ENCODE assay signal across 9 mouse cellular contexts in the genomic region with DNA sequence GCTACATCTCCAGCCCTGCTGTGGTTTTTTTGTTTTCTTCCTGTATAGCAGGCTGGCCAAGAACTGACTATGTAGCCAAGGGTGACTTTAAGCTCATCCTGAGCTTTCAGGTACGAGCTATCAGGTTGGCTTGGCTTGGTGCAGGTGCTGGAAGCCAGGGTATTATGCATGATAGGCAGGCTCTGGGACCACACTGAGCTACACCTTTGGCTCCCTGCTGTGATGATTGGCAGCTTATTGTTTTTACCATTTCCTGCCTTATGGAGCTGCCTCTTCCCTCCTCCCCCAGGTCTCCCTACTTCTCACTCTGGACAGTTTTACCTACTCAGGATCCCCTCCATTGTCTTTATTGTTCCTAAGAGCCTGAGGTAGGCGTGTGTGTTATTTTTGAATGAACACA. TPM values are rescaled to one million over a fixed set of nuclear protein-coding genes. Genes with fewer than 3 reads are reported as not detected.
DNase-seq lines count a peak whose midpoint lies in the region; ATAC-seq and TF ChIP-seq lines count a peak whose summit lies in the region.
"Had no signal": no experiment of that assay in that cellular context is flagged by ENCODE, and none has a peak within 500 bp of the region (broad histone marks: within the 10 kb centered on the region; RNA-seq: fewer than 3 reads in every experiment).

No protein-coding gene starts in this region.

- no peak for DNase-seq in forebrain, embryonic 11.5 days (ENCODE audit: low spot score)
- no peak for DNase-seq in liver, embryonic 11.5 days (ENCODE audit: low spot score)
- DNase-seq in thymus, postnatal 36 days = no peak
- no peak for DNase-seq in kidney, postnatal 25 days
- DNase-seq in frontal cortex, adult 2 months (ENCODE audit: extremely low spot score in 1 of 2, low spot score in 1 of 2) = no peak
- DNase-seq: cerebellum, adult 8-10 months had no signal

- WGBS in forebrain, embryonic 11.5 days = 50% methylated on average over 2 of the region's 2 CpGs
- whole genome bisulfite sequencing in liver, embryonic 11.5 days = 80% methylated on average over 2 of the region's 2 CpGs

- H3K4me3 ChIP-seq in erythroblast, embryonic 14.5 days (replicated peaks) = peak overlapping the region; percentile 97
- peak overlapping the region; percentile 82 for H3K4me3 ChIP-seq in C2C12 (ENCODE audit: insufficient read depth, poor library complexity, severe bottlenecking)
- H3K4me3 ChIP-seq in forebrain, embryonic 11.5 days (ENCODE audit: low read depth, low read length) = peak overlapping the region; percentile 68
- H3K4me3 ChIP-seq in liver, embryonic 11.5 days (ENCODE audit: low read depth, low read length) = peak overlapping the region; percentile 98

- peaks cover 28% of the 10 kb centered on the region for H3K4me1 ChIP-seq in erythroblast, embryonic 14.5 days (ENCODE audit: control insufficient read depth)
- H3K4me1 ChIP-seq in forebrain, embryonic 11.5 days (replicated peaks; ENCODE audit: control insufficient read depth, insufficient read depth, low read length) = peaks cover 14% of the 10 kb centered on the region
- H3K4me1 ChIP-seq in liver, embryonic 11.5 days (replicated peaks; ENCODE audit: control insufficient read depth, insufficient read depth, low read length) = peaks cover 13% of the 10 kb centered on the region

- H3K27me3 ChIP-seq in erythroblast, embryonic 14.5 days (ENCODE audit: control insufficient read depth) = no peaks in the 10 kb centered on the region
- H3K27me3 ChIP-seq in C2C12 (ENCODE audit: control insufficient read depth, insufficient read depth, insufficient read length) = no peaks in the 10 kb centered on the region
- no peaks in the 10 kb centered on the region for H3K27me3 ChIP-seq in forebrain, embryonic 11.5 days (ENCODE audit: control insufficient read depth, insufficient read depth, low read length)
- H3K27me3 ChIP-seq in liver, embryonic 11.5 days (replicated peaks; ENCODE audit: control insufficient read depth, insufficient read depth, low read length) = no peaks in the 10 kb centered on the region

- no peak for ATAC-seq in erythroblast, adult 5-6 weeks (replicated peaks; ENCODE audit: low FRiP score, poor library complexity, severe bottlenecking)
- ATAC-seq in forebrain, embryonic 11.5 days (replicated peaks; ENCODE audit: low FRiP score) = no peak
- ATAC-seq in liver, embryonic 11.5 days (replicated peaks; ENCODE audit: low FRiP score) = no peak

- H3K9ac ChIP-seq in forebrain, embryonic 11.5 days (ENCODE audit: low read length) = peak overlapping the region; percentile 20; the same call in 1 of the 2 replicates
- H3K9ac ChIP-seq in liver, embryonic 11.5 days (ENCODE audit: low read depth, low read length) = peak overlapping the region; percentile 92

- H3K4me2 ChIP-seq in forebrain, embryonic 11.5 days (ENCODE audit: low read depth, low read length, severe bottlenecking) = peak overlapping the region; percentile 81
- H3K4me2 ChIP-seq in liver, embryonic 11.5 days = peak overlapping the region; percentile 87

- peaks cover 43% of the 10 kb centered on the region for H3K36me3 ChIP-seq in erythroblast, embryonic 14.5 days (ENCODE audit: control insufficient read depth)
- H3K36me3 ChIP-seq in C2C12 (ENCODE audit: control insufficient read depth, insufficient read depth) = peaks cover 58% of the 10 kb centered on the region
- peaks cover 6% of the 10 kb centered on the region; the same call in 1 of the 2 replicates for H3K36me3 ChIP-seq in forebrain, embryonic 11.5 days (ENCODE audit: control insufficient read depth, insufficient read depth, low read length)
- H3K36me3 ChIP-seq in liver, embryonic 11.5 days (ENCODE audit: control insufficient read depth, insufficient read depth, low read length) = peaks cover 6% of the 10 kb centered on the region; the same call in 1 of the 2 replicates

- peaks cover 73% of the 10 kb centered on the region for H3K79me2 ChIP-seq in C2C12 (ENCODE audit: control insufficient read depth, insufficient read depth)

- no peaks in the 10 kb centered on the region for H3K9me3 ChIP-seq in erythroblast, embryonic 14.5 days (ENCODE audit: control insufficient read depth, low read length)
- no peaks in the 10 kb centered on the region for H3K9me3 ChIP-seq in forebrain, embryonic 11.5 days (ENCODE audit: control insufficient read depth, low read length)
- H3K9me3 ChIP-seq in liver, embryonic 11.5 days (ENCODE audit: control insufficient read depth, low read length) = no peaks in the 10 kb centered on the region

- no peak for TF ChIP-seq CTCF in C2C12 (IDR thresholded peaks at IDR 0.05; ENCODE audit: control insufficient read depth, insufficient read depth, insufficient read length)

- peak overlapping the region; percentile 45 for H3ac ChIP-seq in C2C12 (ENCODE audit: control insufficient read depth, insufficient read length, low read depth)

- H3K27ac ChIP-seq in forebrain, embryonic 11.5 days (ENCODE audit: low read depth, low read length) = no peak overlapping the region
- H3K27ac ChIP-seq in liver, embryonic 11.5 days (ENCODE audit: low read depth, low read length) = no peak overlapping the region; the same call in 1 of the 2 replicates

- H3K79me3 ChIP-seq in C2C12 (ENCODE audit: low read depth) = peaks cover 45% of the 10 kb centered on the region

TF ChIP-seq in C2C12, 6 proteins besides CTCF, POLR2A, EP300 and RAD21:
- TF ChIP-seq USF1 (IDR thresholded peaks at IDR 0.05; ENCODE audit: low read depth) (no peak), MYOD1 (IDR thresholded peaks at IDR 0.05; ENCODE audit: control insufficient read depth, insufficient read length, low read depth) (no peak), FOSL1 (IDR thresholded peaks at IDR 0.05; ENCODE audit: insufficient read depth, low read length, poor library complexity, severe bottlenecking) (no peak), MAX (IDR thresholded peaks at IDR 0.05) (no peak), CEBPB (IDR thresholded peaks at IDR 0.05; ENCODE audit: low read depth) (no peak), MYOG (IDR thresholded peaks at IDR 0.05; ENCODE audit: control insufficient read depth, extremely low read depth, insufficient read length) (no peak)

RNA-seq across cellular contexts. Expression of a gene that starts 1.0 kb away (rescaled TPM):
- not detected in 2 replicates for polyA plus RNA-seq in erythroblast, embryonic 14.5 days (2012)
- not detected in 2 replicates for total RNA-seq in erythroblast, adult 5-6 weeks (2015; ENCODE audit: low replicate concordance)
- not detected in 2 replicates for total RNA-seq in erythroblast, adult 5-6 weeks (2017; ENCODE audit: low replicate concordance)
- 0.22 TPM for polyA plus RNA-seq in C2C12 (2012; fragmentation: generic; extraction: Trizol)
- not detected in 2 replicates for polyA plus RNA-seq in forebrain, embryonic 11.5 days (2014; fragmentation: Nextera tagmentation; extraction: Ambion mirVana)
- not detected in 2 replicates for polyA plus RNA-seq in liver, embryonic 11.5 days (2014; fragmentation: Nextera tagmentation; extraction: Ambion mirVana)
- not detected in 2 replicates for polyA plus RNA-seq in frontal cortex, adult 2 months (2012; rRNA removed)

RNA-seq across cellular contexts. Expression of a gene that starts 1.6 kb away (rescaled TPM):
- 0.55 and 0.64 TPM in 2 replicates for polyA plus RNA-seq in erythroblast, embryonic 14.5 days (2012)
- total RNA-seq in erythroblast, adult 5-6 weeks (2015; ENCODE audit: low replicate concordance) = 6.7 and 20.7 TPM in 2 replicates
- total RNA-seq in erythroblast, adult 5-6 weeks (2017; ENCODE audit: low replicate concordance) = 12.7 and 14.4 TPM in 2 replicates
- 43.5 TPM for polyA plus RNA-seq in C2C12 (2012; fragmentation: generic; extraction: Trizol)
- 42.6 and 47.5 TPM in 2 replicates for polyA plus RNA-seq in forebrain, embryonic 11.5 days (2014; fragmentation: Nextera tagmentation; extraction: Ambion mirVana)
- polyA plus RNA-seq in liver, embryonic 11.5 days (2014; fragmentation: Nextera tagmentation; extraction: Ambion mirVana) = 37.8 and 39.9 TPM in 2 replicates
- polyA plus RNA-seq in frontal cortex, adult 2 months (2012; rRNA removed) = 72.9 and 73.7 TPM in 2 replicates

RNA-seq across cellular contexts. Expression of a gene that starts 14.2 kb away (rescaled TPM):
- polyA plus RNA-seq in erythroblast, embryonic 14.5 days (2012) = 3.2 and 5.4 TPM in 2 replicates
- 3.7 and 9.6 TPM in 2 replicates for total RNA-seq in erythroblast, adult 5-6 weeks (2015; ENCODE audit: low replicate concordance)
- total RNA-seq in erythroblast, adult 5-6 weeks (2017; ENCODE audit: low replicate concordance) = 1.4 and 11.9 TPM in 2 replicates
- 21.8 TPM for polyA plus RNA-seq in C2C12 (2012; fragmentation: generic; extraction: Trizol)
- polyA plus RNA-seq in forebrain, embryonic 11.5 days (2014; fragmentation: Nextera tagmentation; extraction: Ambion mirVana) = 58.6 and 59.9 TPM in 2 replicates
- polyA plus RNA-seq in liver, embryonic 11.5 days (2014; fragmentation: Nextera tagmentation; extraction: Ambion mirVana) = 102 and 106 TPM in 2 replicates
- polyA plus RNA-seq in frontal cortex, adult 2 months (2012; rRNA removed) = 8.7 and 9.3 TPM in 2 replicates

RNA-seq across cellular contexts. Expression of a gene that starts 59.4 kb away (rescaled TPM):
- not detected in 2 replicates for polyA plus RNA-seq in erythroblast, embryonic 14.5 days (2012)
- not detected in 2 replicates for total RNA-seq in erythroblast, adult 5-6 weeks (2015; ENCODE audit: low replicate concordance)
- not detected in 2 replicates for total RNA-seq in erythroblast, adult 5-6 weeks (2017; ENCODE audit: low replicate concordance)
- not detected for polyA plus RNA-seq in C2C12 (2012; fragmentation: generic; extraction: Trizol)
- not detected in 2 replicates for polyA plus RNA-seq in forebrain, embryonic 11.5 days (2014; fragmentation: Nextera tagmentation; extraction: Ambion mirVana)
- polyA plus RNA-seq in liver, embryonic 11.5 days (2014; fragmentation: Nextera tagmentation; extraction: Ambion mirVana) = 0.07 TPM in 1 of 2 replicates, not detected in the other
- 0.06 TPM in 1 of 2 replicates, not detected in the other for polyA plus RNA-seq in frontal cortex, adult 2 months (2012; rRNA removed)

Comparison
In these comparisons a context has a peak if more than half of its experiments do, and no peak if none do; other contexts are left out.
1. RNA of a gene that starts 1.6 kb away (polyA plus RNA-seq): 72.9 to 73.7 TPM in frontal cortex, adult 2 months, 43.5 TPM in C2C12 (single experiment), 42.6 to 47.5 TPM in forebrain, embryonic 11.5 days and 37.8 to 39.9 TPM in liver, embryonic 11.5 days; 0.55 to 0.64 TPM in erythroblast, embryonic 14.5 days; every median in the first group is over 10 times any median in the second.
2. Peak in every context shown above with its lines, with median percentiles within 50 percentile points of each other: H3K4me3 ChIP-seq.